Mouse (Mus musculus) ES-E14 (cell line): Measurements from ENCODE around the gene Tbc1d16.

Experiments
- HCFC1 ChIP-seq: IDR thresholded peaks from 2 replicates; pipeline ENCODE4 v1.6.1; 2012; ENCODE audit warnings: low read length, inconsistent platforms, borderline replicate concordance; ENCODE audit not compliant: insufficient read depth
- MAFK ChIP-seq: IDR thresholded peaks from 2 replicates; pipeline ENCODE4 v1.6.1; 2014; ENCODE audit warnings: mild to moderate bottlenecking, low read depth, low read length, inconsistent platforms; ENCODE audit not compliant: insufficient read depth
- ZC3H11A ChIP-seq: IDR thresholded peaks from 2 replicates; pipeline ENCODE4 v1.6.1; 2012; ENCODE audit warnings: low read depth, mild to moderate bottlenecking, inconsistent platforms, low read length, borderline replicate concordance

GRCm38 (mm10) chr11:119138205-119138604 is 90.1 kb downstream of the Tbc1d16 start:
- TF ChIP-seq HCFC1 (no peak), ZC3H11A (no peak), MAFK (no peak)
